ENCODE assay signal across 8 mouse cellular contexts in the genomic region with DNA sequence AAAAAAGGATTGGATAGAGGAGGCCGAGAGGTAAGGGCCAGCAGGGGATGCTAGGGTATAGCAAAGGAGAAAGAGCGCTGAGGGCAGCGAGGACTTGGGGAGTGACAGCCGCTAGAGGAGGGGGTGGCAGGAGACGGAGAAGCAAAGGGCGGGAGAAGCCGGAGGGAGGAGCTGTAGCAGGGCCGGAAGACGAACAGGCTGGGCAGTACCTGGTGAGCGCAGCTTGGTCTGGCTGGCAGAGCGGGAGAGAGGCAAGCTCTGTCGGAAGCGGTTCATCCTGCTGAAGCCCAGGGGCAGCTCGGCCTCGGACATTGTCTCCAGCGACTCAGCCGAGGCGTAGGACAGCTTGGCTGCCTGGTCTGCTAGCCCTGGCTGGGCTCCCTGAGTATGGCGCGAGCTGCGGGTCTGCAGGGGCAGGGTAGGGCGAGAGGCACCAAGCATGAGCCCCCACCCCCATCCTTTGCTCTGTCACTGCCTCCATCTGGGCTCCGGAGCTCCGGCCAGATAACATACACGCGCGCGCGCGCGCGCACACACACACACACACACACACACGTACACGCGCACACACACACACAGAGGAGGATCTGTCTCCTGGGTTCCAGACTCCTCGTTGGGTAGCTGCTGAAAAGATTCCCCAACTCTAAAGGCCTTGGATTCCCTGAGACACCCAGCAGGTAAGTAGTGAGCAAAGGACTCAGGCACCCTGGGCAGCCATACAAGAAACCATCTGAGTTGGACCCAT. TPM values are rescaled to one million over a fixed set of nuclear protein-coding genes. Genes with fewer than 3 reads are reported as not detected.
DNase-seq lines count a peak whose midpoint lies in the region; ATAC-seq lines count a peak whose summit lies in the region.

No protein-coding gene starts in this region.

- WGBS in kidney, embryonic 16.5 days, result 1% methylated on average over 36 of the region's 36 CpGs
- WGBS in embryonic facial prominence, embryonic 14.5 days, result under 1% methylated on average over 15 of the region's 36 CpGs
- under 1% methylated on average over 35 of the region's 36 CpGs for WGBS in neural tube, embryonic 11.5 days

- no peak overlapping the region for H3K27ac ChIP-seq in kidney, embryonic 16.5 days (ENCODE audit: low read length)
- no peak overlapping the region for H3K27ac ChIP-seq in embryonic facial prominence, embryonic 14.5 days (replicated peaks; ENCODE audit: low read depth, low read length)
- no peak overlapping the region for H3K27ac ChIP-seq in neural tube, embryonic 11.5 days (ENCODE audit: low read depth, low read length)

- no peaks in the 10 kb centered on the region for H3K9me3 ChIP-seq in kidney, embryonic 16.5 days (ENCODE audit: low read length)
- H3K9me3 ChIP-seq in embryonic facial prominence, embryonic 14.5 days (ENCODE audit: control insufficient read depth, low read length), result no peaks in the 10 kb centered on the region
- H3K9me3 ChIP-seq in neural tube, embryonic 11.5 days (ENCODE audit: control insufficient read depth, low read length), result no peaks in the 10 kb centered on the region

- H3K36me3 ChIP-seq in kidney, embryonic 16.5 days (ENCODE audit: insufficient read depth, low read length), result no peaks in the 10 kb centered on the region
- no peaks in the 10 kb centered on the region for H3K36me3 ChIP-seq in embryonic facial prominence, embryonic 14.5 days (ENCODE audit: control insufficient read depth, insufficient read depth, low read length)
- H3K36me3 ChIP-seq in neural tube, embryonic 11.5 days (ENCODE audit: control insufficient read depth, insufficient read depth, low read length), result no peaks in the 10 kb centered on the region

- ATAC-seq in kidney, embryonic 16.5 days (ENCODE audit: low FRiP score, low TSS enrichment), result peak; percentile 66
- ATAC-seq in embryonic facial prominence, embryonic 14.5 days (ENCODE audit: low read depth), result 0 out of 2 replicates have a peak, but pooled peaks have one; percentile 30
- no peak for ATAC-seq in neural tube, embryonic 11.5 days (ENCODE audit: insufficient read depth, low FRiP score, low TSS enrichment)

- H3K4me3 ChIP-seq in kidney, embryonic 16.5 days (ENCODE audit: low read length), result peak overlapping the region; percentile 44
- H3K4me3 ChIP-seq in embryonic facial prominence, embryonic 14.5 days (ENCODE audit: low read depth, low read length), result peak overlapping the region; percentile 38
- H3K4me3 ChIP-seq in neural tube, embryonic 11.5 days (ENCODE audit: low read depth, low read length), result peak overlapping the region; percentile 28

- H3K4me1 ChIP-seq in kidney, embryonic 16.5 days (ENCODE audit: insufficient read depth, low read length), result peaks cover 48% of the 10 kb centered on the region
- H3K4me1 ChIP-seq in embryonic facial prominence, embryonic 14.5 days (ENCODE audit: control insufficient read depth, insufficient read depth, low read length), result peaks cover 25% of the 10 kb centered on the region
- H3K4me1 ChIP-seq in neural tube, embryonic 11.5 days (ENCODE audit: control insufficient read depth, insufficient read depth, low read length), result peaks cover 30% of the 10 kb centered on the region

- peak overlapping the region; percentile 72 for H3K4me2 ChIP-seq in kidney, embryonic 16.5 days (replicated peaks; ENCODE audit: low read depth, low read length)
- peak overlapping the region; percentile 64 for H3K4me2 ChIP-seq in embryonic facial prominence, embryonic 14.5 days (ENCODE audit: low read depth, low read length)
- H3K4me2 ChIP-seq in neural tube, embryonic 11.5 days (ENCODE audit: low read depth), result peak overlapping the region; percentile 46

- H3K9ac ChIP-seq in kidney, embryonic 16.5 days (replicated peaks; ENCODE audit: low read length), result peak overlapping the region; percentile 57; the same call in 1 of the 2 replicates
- H3K9ac ChIP-seq in embryonic facial prominence, embryonic 14.5 days (ENCODE audit: low read depth, low read length), result peak overlapping the region; percentile 58
- H3K9ac ChIP-seq in neural tube, embryonic 11.5 days (ENCODE audit: low read length), result no peak overlapping the region

- no peak for DNase-seq in kidney, adult 9 months
- peak; percentile 97 for DNase-seq in brain, adult 2 months (ENCODE audit: low read depth, low spot score)
- DNase-seq in embryonic facial prominence, embryonic 14.5 days (ENCODE audit: low spot score), result peak; percentile 56
- DNase-seq in kidney, postnatal 10 days, result peak; percentile 57
- peak; percentile 45 for DNase-seq in neural tube, embryonic 11.5 days (ENCODE audit: low spot score)
- DNase-seq in frontal cortex, postnatal 14 days (ENCODE audit: low spot score in 2 of 2), result no peak
- DNase-seq in spleen, postnatal 36 days (ENCODE audit: low spot score in 2 of 2), result no peak

- peaks cover 82% of the 10 kb centered on the region for H3K27me3 ChIP-seq in kidney, embryonic 16.5 days (ENCODE audit: insufficient read depth, low read length)
- peaks cover 65% of the 10 kb centered on the region for H3K27me3 ChIP-seq in embryonic facial prominence, embryonic 14.5 days (replicated peaks; ENCODE audit: control insufficient read depth, insufficient read depth, low read length)
- H3K27me3 ChIP-seq in neural tube, embryonic 11.5 days (ENCODE audit: control insufficient read depth, insufficient read depth, low read length), result peaks cover 64% of the 10 kb centered on the region

RNA-seq across cellular contexts. Expression of a gene that starts 36.9 kb away (rescaled TPM):
- polyA plus RNA-seq in kidney, embryonic 16.5 days (2015; fragmentation: Nextera tagmentation; extraction: Ambion mirVana), result 0.75 and 1.3 TPM in 2 replicates
- polyA plus RNA-seq in embryonic facial prominence, embryonic 14.5 days (2014; fragmentation: Nextera tagmentation; extraction: Ambion mirVana), result 0.13 TPM in 1 of 2 replicates, not detected in the other
- not detected in 2 replicates for polyA plus RNA-seq in neural tube, embryonic 11.5 days (2014; fragmentation: Nextera tagmentation; extraction: Ambion mirVana)

RNA-seq across cellular contexts. Expression of a gene that starts 39.0 kb away (rescaled TPM):
- 1.0 and 1.1 TPM in 2 replicates for polyA plus RNA-seq in kidney, embryonic 16.5 days (2015; fragmentation: Nextera tagmentation; extraction: Ambion mirVana)
- polyA plus RNA-seq in embryonic facial prominence, embryonic 14.5 days (2014; fragmentation: Nextera tagmentation; extraction: Ambion mirVana), result 0.76 and 1.6 TPM in 2 replicates
- 2.5 and 2.6 TPM in 2 replicates for polyA plus RNA-seq in neural tube, embryonic 11.5 days (2014; fragmentation: Nextera tagmentation; extraction: Ambion mirVana)

Comparison
In these comparisons a context has a peak if more than half of its experiments do, and no peak if none do; other contexts are left out.
1. DNase-seq: peak in brain, adult 2 months (single experiment), embryonic facial prominence, embryonic 14.5 days (single experiment), kidney, postnatal 10 days (single experiment) and neural tube, embryonic 11.5 days (single experiment); none in kidney, adult 9 months (single experiment), frontal cortex, postnatal 14 days (0 of 2) and spleen, postnatal 36 days (0 of 2).
2. Peak in every context shown above with its lines, with median percentiles within 50 percentile points of each other: H3K4me2 ChIP-seq and H3K4me3 ChIP-seq.